Mouse (Mus musculus): ENCODE data around the gene Catsperd. TPM values are rescaled to one million over a fixed set of nuclear protein-coding genes. Genes with fewer than 3 reads are reported as not detected.
"Not testable (repeated sequence)": the region's sequence is repeated elsewhere in the genome, so short reads cannot be mapped to it uniquely, and the experiment has no call there.

The Catsperd gene
- polyA plus RNA-seq, 2 experiments, result 0.33 to 0.39 TPM

DNA sequence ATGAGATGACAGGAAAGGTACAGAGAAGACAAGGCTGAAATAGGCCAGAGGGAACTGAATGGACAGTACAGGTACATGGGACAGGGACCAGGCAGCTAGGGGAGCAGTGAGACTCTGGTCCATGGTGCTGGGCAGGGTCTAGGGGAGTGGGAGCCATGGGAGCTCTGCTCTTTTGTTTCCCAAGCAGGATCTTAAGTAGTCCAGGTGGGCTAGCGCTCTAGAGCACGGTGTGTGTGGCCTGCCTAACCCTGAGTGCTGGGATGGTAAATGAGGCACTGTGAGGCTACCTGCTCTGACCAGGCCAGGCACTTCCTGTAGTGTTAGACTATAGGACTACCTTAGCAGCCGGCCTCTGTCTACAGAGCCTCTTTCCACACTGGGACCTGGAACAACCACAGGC, 11.2 kb upstream of the Catsperd start:
- Histone ChIP-seq H3K27ac (no peak overlapping the region), H3K27me3 (ENCODE audit: control insufficient read depth, insufficient read depth, low read length) (no peaks in the 10 kb centered on the region), H3K4me2 (ENCODE audit: low read depth) (no peak overlapping the region), H3K4me1 (replicated peaks; ENCODE audit: control insufficient read depth in 2 of 2, insufficient read depth in 2 of 2, low read length in 1 of 2) (peaks cover 12 to 17% of the 10 kb centered on the region in 2 experiments), H3K9me3 (ENCODE audit: control insufficient read depth, low read length) (no peaks in the 10 kb centered on the region), H3K9ac (replicated peaks) (no peak overlapping the region), H3K36me3 (replicated peaks; ENCODE audit: control insufficient read depth, insufficient read depth, low read depth) (peaks cover 60% of the 10 kb centered on the region), H3K4me3 (ENCODE audit: insufficient read depth in 1 of 2, low read depth in 2 of 2, low read length in 2 of 2) (no peak overlapping the region)
- DNase-seq (ENCODE audit: low read depth in 3 of 3, low spot score in 3 of 3) (no peak), ATAC-seq (ENCODE audit: insufficient read depth) (no peak)
- no peak for TF ChIP-seq CTCF (IDR thresholded peaks at IDR 0.05; ENCODE audit: low read depth)
- TF ChIP-seq EP300 (IDR thresholded peaks at IDR 0.05; ENCODE audit: low read depth), result no peak
- WGBS (ENCODE audit: insufficient replicate concordance), result 90% methylated on average over 3 of the region's 3 CpGs

DNA sequence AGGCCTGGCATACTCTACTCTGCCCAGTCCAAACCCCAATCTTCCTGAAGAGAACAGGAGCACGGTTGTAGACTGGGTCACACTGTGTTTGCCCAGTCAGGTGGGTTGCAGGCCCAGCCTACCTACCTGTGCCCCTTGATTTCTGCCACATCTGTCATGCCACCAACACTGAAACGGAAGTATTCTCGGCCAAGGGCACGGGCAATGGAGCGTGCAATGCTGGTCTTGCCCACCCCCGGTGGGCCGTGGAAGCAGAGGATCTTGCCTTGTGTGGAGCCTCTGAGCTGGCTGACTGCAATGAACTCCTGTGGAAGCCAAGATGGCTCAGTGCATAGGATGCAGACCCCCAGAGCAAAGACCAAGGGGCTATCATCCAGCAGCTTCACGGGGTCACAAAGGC, 10.3 kb upstream of the Catsperd start:
- peaks cover 66% of the 10 kb centered on the region for H3K36me3 ChIP-seq (replicated peaks; ENCODE audit: control insufficient read depth, insufficient read depth, low read depth)
- H3K4me1 ChIP-seq (replicated peaks; ENCODE audit: control insufficient read depth in 2 of 2, insufficient read depth in 2 of 2, low read length in 1 of 2), result peaks cover 6 to 10% of the 10 kb centered on the region in 2 experiments; a peak in 3 of 4 replicates
- no peak for DNase-seq (ENCODE audit: low read depth in 3 of 3, low spot score in 3 of 3)
- H3K9ac ChIP-seq (replicated peaks), result no peak overlapping the region
- H3K4me3 ChIP-seq (ENCODE audit: insufficient read depth in 1 of 2, low read depth in 2 of 2, low read length in 2 of 2), result no peak overlapping the region
- H3K27me3 ChIP-seq (ENCODE audit: control insufficient read depth, insufficient read depth, low read length), result no peaks in the 10 kb centered on the region
- WGBS (ENCODE audit: insufficient replicate concordance), result 80% methylated on average over 8 of the region's 8 CpGs
- no peaks in the 10 kb centered on the region for H3K9me3 ChIP-seq (ENCODE audit: control insufficient read depth, low read length)
- TF ChIP-seq EP300 (IDR thresholded peaks at IDR 0.05; ENCODE audit: low read depth) (no peak), CTCF (IDR thresholded peaks at IDR 0.05; ENCODE audit: low read depth) (no peak)
- ATAC-seq (ENCODE audit: insufficient read depth), result no peak
- H3K4me2 ChIP-seq (ENCODE audit: low read depth), result no peak overlapping the region
- H3K27ac ChIP-seq, result no peak overlapping the region

DNA sequence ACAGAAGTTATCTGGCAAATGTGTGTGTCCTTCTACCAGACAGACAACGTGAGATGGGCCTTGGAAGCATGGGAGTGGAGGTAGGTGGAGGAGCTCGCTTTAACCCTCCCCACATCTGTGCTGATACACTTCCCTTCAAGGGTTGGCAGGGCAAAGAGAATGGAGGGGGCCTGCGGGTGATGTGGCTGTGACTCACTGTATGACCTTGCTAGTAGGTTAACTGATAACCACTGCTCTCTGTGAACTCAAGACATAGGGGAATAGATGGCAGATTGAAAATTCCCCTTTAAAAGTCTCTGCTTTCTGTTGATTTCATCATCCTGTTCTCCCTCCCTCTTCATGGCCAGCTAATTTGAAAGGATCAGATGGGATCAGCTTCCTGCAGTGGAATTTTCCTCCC, 2.4 kb upstream of the Catsperd start:
- peak overlapping the region; percentile 85 for H3K9ac ChIP-seq (replicated peaks)
- H3K27me3 ChIP-seq (ENCODE audit: control insufficient read depth, insufficient read depth, low read length), result no peaks in the 10 kb centered on the region; the same call in 1 of the 2 replicates
- H3K4me1 ChIP-seq (replicated peaks; ENCODE audit: control insufficient read depth in 2 of 2, insufficient read depth in 2 of 2, low read length in 1 of 2), result peaks cover 15 to 18% of the 10 kb centered on the region in 2 experiments
- DNase-seq (ENCODE audit: low read depth in 3 of 3, low spot score in 3 of 3), result no peak
- peaks cover 15% of the 10 kb centered on the region for H3K36me3 ChIP-seq (replicated peaks; ENCODE audit: control insufficient read depth, insufficient read depth, low read depth)
- no peak for ATAC-seq (ENCODE audit: insufficient read depth)
- 54% methylated on average over 3 of the region's 3 CpGs for WGBS (ENCODE audit: insufficient replicate concordance)
- no peak overlapping the region for H3K27ac ChIP-seq
- peak overlapping the region; percentile 88 for H3K4me2 ChIP-seq (ENCODE audit: low read depth)
- H3K9me3 ChIP-seq (ENCODE audit: control insufficient read depth, low read length), result no peaks in the 10 kb centered on the region
- peak overlapping the region; percentile 23 to 91; a peak in 3 of 4 replicates for H3K4me3 ChIP-seq (ENCODE audit: insufficient read depth in 1 of 2, low read depth in 2 of 2, low read length in 2 of 2)
- TF ChIP-seq CTCF (IDR thresholded peaks at IDR 0.05; ENCODE audit: low read depth) (no peak), EP300 (IDR thresholded peaks at IDR 0.05; ENCODE audit: low read depth) (no peak)

DNA sequence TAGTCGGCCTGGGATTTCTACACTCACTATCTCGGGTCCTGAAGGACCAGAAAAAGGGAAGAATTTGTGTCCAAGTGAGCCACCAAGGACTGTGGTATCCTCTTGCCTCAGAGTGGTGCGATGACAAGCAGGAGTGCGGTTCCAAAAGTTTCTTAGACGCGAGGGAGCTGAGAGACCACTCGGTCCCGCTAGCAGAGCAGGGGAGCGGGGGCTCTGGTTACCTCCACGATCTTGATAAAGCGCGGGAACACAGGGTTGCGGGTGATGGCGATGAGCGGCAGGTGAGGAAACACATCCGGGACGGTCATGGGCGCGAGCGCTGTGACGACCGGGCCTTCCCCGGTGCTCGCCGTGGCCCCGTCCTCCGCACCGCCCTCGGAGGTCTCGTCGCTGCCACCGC, 1.7 kb upstream of the Catsperd start:
- DNase-seq (ENCODE audit: low read depth in 3 of 3, low spot score in 3 of 3) (no peak), ATAC-seq (ENCODE audit: insufficient read depth) (peak; percentile 34)
- Histone ChIP-seq H3K27ac (no peak overlapping the region; the same call in 1 of the 2 replicates), H3K9me3 (ENCODE audit: control insufficient read depth, low read length) (no peaks in the 10 kb centered on the region), H3K4me2 (ENCODE audit: low read depth) (peak overlapping the region; percentile 88), H3K4me3 (ENCODE audit: insufficient read depth in 1 of 2, low read depth in 2 of 2, low read length in 2 of 2) (peak overlapping the region; percentile 83 to 91), H3K27me3 (ENCODE audit: control insufficient read depth, insufficient read depth, low read length) (no peaks in the 10 kb centered on the region; the same call in 1 of the 2 replicates), H3K9ac (replicated peaks) (peak overlapping the region; percentile 85), H3K36me3 (replicated peaks; ENCODE audit: control insufficient read depth, insufficient read depth, low read depth) (peaks cover 9% of the 10 kb centered on the region), H3K4me1 (replicated peaks; ENCODE audit: control insufficient read depth in 2 of 2, insufficient read depth in 2 of 2, low read length in 1 of 2) (peaks cover 15 to 18% of the 10 kb centered on the region in 2 experiments)
- under 1% methylated on average over 32 of the region's 32 CpGs for WGBS (ENCODE audit: insufficient replicate concordance)
- TF ChIP-seq CTCF (IDR thresholded peaks at IDR 0.05; ENCODE audit: low read depth) (no peak), EP300 (IDR thresholded peaks at IDR 0.05; ENCODE audit: low read depth) (no peak)

DNA sequence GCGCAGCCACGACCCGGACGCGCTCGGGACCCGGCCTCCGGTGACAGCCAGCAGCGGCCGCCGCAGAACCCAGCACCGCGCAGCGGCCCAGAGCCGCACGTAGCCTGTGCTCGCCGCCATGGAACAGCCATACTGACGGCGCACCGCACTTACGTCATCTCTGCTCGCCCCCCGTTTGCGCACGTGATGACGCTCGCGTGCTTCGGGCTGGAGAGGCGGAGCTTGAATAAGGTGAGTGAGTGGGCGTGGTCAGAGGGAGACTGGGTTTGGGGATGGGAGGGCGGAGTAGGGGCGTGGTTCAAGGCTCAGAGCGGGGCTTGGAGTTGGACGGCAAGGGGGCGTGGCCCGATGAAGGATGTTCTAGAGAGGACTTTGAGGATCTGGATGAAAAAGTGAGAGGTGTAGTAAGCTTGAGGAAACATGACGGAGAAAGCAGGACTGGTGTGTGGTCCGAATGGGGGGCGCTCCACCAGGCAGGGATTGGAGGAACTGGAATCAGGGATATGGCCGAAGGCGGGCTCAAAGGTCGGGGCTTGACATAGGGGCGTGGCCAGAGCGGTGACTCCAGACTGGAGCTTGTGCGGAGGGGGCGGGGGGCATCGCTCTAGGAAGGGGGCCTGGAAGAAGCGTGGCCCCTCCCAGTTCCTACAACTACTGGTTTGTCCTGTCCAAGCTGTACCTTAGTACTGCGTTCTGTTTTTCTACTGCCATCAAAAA, 1.0 kb upstream of the Catsperd start, which contains the start of gene Lonp1:
Lonp1 (minus strand) TSS at position 134 of the 717 bp plus-strand sequence.
- no peaks in the 10 kb centered on the region for H3K9me3 ChIP-seq (ENCODE audit: control insufficient read depth, low read length)
- WGBS (ENCODE audit: insufficient replicate concordance), result under 1% methylated on average over 51 of the region's 51 CpGs
- peaks cover 15 to 18% of the 10 kb centered on the region in 2 experiments for H3K4me1 ChIP-seq (replicated peaks; ENCODE audit: control insufficient read depth in 2 of 2, insufficient read depth in 2 of 2, low read length in 1 of 2)
- peak within 1 kb of the TSS; percentile 88 for H3K4me2 ChIP-seq (ENCODE audit: low read depth)
- peak within 1 kb of the TSS; percentile 85 for H3K9ac ChIP-seq (replicated peaks)
- DNase-seq (ENCODE audit: low read depth in 3 of 3, low spot score in 3 of 3) (peak; percentile 90 to 97 (median 91)), ATAC-seq (ENCODE audit: insufficient read depth) (peak; percentile 88)
- H3K27me3 ChIP-seq (ENCODE audit: control insufficient read depth, insufficient read depth, low read length), result no peaks in the 10 kb centered on the region; the same call in 1 of the 2 replicates
- peaks cover 5% of the 10 kb centered on the region; the same call in 1 of the 2 replicates for H3K36me3 ChIP-seq (replicated peaks; ENCODE audit: control insufficient read depth, insufficient read depth, low read depth)
- no peak within 1 kb of the TSS; the same call in none of the 2 replicates for H3K27ac ChIP-seq
- H3K4me3 ChIP-seq (ENCODE audit: insufficient read depth in 1 of 2, low read depth in 2 of 2, low read length in 2 of 2), result peak within 1 kb of the TSS; percentile 83 to 91
- no peak for TF ChIP-seq EP300 (IDR thresholded peaks at IDR 0.05; ENCODE audit: low read depth)
- peak; percentile 10; the same call in 1 of the 2 replicates for TF ChIP-seq CTCF (IDR thresholded peaks at IDR 0.05; ENCODE audit: low read depth)

DNA sequence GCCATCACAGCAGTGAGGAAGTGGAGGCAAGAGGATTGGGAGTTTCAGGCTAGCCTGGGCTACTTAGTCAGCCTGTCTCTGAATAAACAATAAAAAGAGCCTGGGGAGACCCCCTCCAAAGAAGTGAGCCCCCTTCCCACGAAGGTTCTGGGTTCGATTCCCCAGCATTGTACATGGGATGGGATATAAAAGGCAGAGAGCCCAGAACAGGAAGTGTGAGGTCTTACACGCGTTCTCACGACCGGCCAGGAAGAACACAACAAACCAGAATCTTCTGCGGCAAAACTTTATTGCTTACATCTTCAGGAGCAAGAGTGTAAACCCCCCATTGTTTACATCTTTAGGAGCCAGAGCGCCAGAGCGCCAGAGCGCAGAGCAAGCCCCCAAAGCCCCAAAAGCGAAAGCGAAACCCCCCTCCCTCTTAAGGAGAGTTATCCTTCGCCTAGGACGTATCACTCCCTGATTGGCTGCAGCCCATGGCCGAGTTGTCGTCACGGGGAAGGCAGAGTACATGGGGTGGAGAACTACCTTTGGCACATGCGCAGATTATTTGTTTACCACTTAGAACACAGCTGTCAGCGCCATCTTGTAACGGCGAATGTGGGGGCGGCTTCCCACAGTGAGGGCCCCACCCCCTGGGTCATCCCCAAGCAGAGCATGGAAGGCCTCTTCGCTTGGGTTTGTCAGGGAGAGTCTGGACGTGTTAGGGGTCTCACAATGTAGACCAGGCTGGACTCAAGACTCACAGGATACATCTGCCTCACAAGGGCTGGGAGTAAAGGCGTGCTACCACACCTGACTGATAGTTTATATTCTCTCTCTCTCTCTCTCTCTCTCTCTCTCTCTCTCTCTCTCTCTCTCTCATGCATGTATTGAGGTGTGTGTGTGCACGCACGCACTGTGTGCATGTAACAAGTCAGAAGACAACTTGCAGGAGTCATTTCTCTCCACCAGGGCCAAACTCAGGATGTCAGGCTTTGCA, 2.1 kb downstream of the Catsperd start:
- not testable (repeated sequence) for H3K4me3 ChIP-seq (ENCODE audit: insufficient read depth in 1 of 2, low read depth in 2 of 2, low read length in 2 of 2); H3K4me2 ChIP-seq (ENCODE audit: low read depth)
- 68% methylated on average over 27 of the region's 27 CpGs for whole genome bisulfite sequencing (ENCODE audit: insufficient replicate concordance)

More for the DNA sequence above, 2.1 kb downstream of the Catsperd start:
- H3K27me3 ChIP-seq (ENCODE audit: control insufficient read depth, insufficient read depth, low read length); H3K9ac ChIP-seq (replicated peaks); H3K36me3 ChIP-seq (replicated peaks; ENCODE audit: control insufficient read depth, insufficient read depth, low read depth); H3K9me3 ChIP-seq (ENCODE audit: control insufficient read depth, low read length); DNase-seq (ENCODE audit: low read depth in 3 of 3, low spot score in 3 of 3); ATAC-seq (ENCODE audit: insufficient read depth); H3K27ac ChIP-seq: not testable (repeated sequence)
- H3K4me1 ChIP-seq (replicated peaks; ENCODE audit: control insufficient read depth in 2 of 2, insufficient read depth in 2 of 2, low read length in 1 of 2), result peaks cover 14 to 15% of the 10 kb centered on the region in 2 experiments
